Mouse (Mus musculus): ENCODE measurements around the gene Bhmt. TPM values are rescaled to one million over a fixed set of nuclear protein-coding genes. Genes with fewer than 3 reads are reported as not detected.
"Not testable (repeated sequence)": the region's sequence is repeated elsewhere in the genome, so short reads cannot be mapped to it uniquely, and the experiment has no call there.

Bhmt gene
- polyA plus RNA-seq, 1 experiment = 0.08 TPM

- Histone ChIP-seq H3K27me3 (ENCODE audit: control insufficient read depth, insufficient read depth, low read length) (no peaks in the 10 kb centered on the region), H3K4me3 (ENCODE audit: low read depth, low read length) (no peak overlapping the region), H3K27ac (ENCODE audit: insufficient read depth, low read depth, low read length) (no peak overlapping the region), H3K4me1 (ENCODE audit: control insufficient read depth, insufficient read depth, insufficient read length, low read length) (peaks cover 9% of the 10 kb centered on the region; the same call in 1 of the 2 replicates), H3K36me3 (ENCODE audit: control insufficient read depth, insufficient read depth, low read length) (no peaks in the 10 kb centered on the region)
- 84% methylated on average over 2 of the region's 2 CpGs for WGBS
- TF ChIP-seq POLR2A (IDR thresholded peaks at IDR 0.05; ENCODE audit: low read depth, low read length) = no peak
- TF ChIP-seq CTCF (IDR thresholded peaks at IDR 0.05; ENCODE audit: extremely low read depth, insufficient read length, insufficient replicate concordance, low read depth, low read length) = no peak
These were observed 29.3 kb downstream of the Bhmt start for GRCm38 (mm10) chr13:93608476-93608875.

GRCm38 (mm10) chr13:93607701-93608100, 30.1 kb downstream of the Bhmt start:
- Histone ChIP-seq H3K36me3 (ENCODE audit: control insufficient read depth, insufficient read depth, low read length) (no peaks in the 10 kb centered on the region), H3K4me1 (ENCODE audit: control insufficient read depth, insufficient read depth, insufficient read length, low read length) (peaks cover 9% of the 10 kb centered on the region; the same call in 1 of the 2 replicates), H3K27me3 (ENCODE audit: control insufficient read depth, insufficient read depth, low read length) (no peaks in the 10 kb centered on the region), H3K27ac (ENCODE audit: insufficient read depth, low read depth, low read length) (no peak overlapping the region), H3K4me3 (ENCODE audit: low read depth, low read length) (no peak overlapping the region)
- 93% methylated on average over 3 of the region's 3 CpGs for WGBS
- TF ChIP-seq CTCF (IDR thresholded peaks at IDR 0.05; ENCODE audit: extremely low read depth, insufficient read length, insufficient replicate concordance, low read depth, low read length) = no peak
- no peak for TF ChIP-seq POLR2A (IDR thresholded peaks at IDR 0.05; ENCODE audit: low read depth, low read length)

- Histone ChIP-seq H3K27me3 (ENCODE audit: control insufficient read depth, insufficient read depth, low read length) (no peaks in the 10 kb centered on the region), H3K4me3 (ENCODE audit: low read depth, low read length) (no peak overlapping the region), H3K4me1 (ENCODE audit: control insufficient read depth, insufficient read depth, insufficient read length, low read length) (peaks cover 7% of the 10 kb centered on the region; the same call in 1 of the 2 replicates), H3K36me3 (ENCODE audit: control insufficient read depth, insufficient read depth, low read length) (no peaks in the 10 kb centered on the region), H3K27ac (ENCODE audit: insufficient read depth, low read depth, low read length) (peak overlapping the region; percentile 59)
- TF ChIP-seq POLR2A (IDR thresholded peaks at IDR 0.05; ENCODE audit: low read depth, low read length) (no peak), CTCF (IDR thresholded peaks at IDR 0.05; ENCODE audit: extremely low read depth, insufficient read length, insufficient replicate concordance, low read depth, low read length) (no peak)
- 32% methylated on average over 13 of the region's 13 CpGs for WGBS
These were observed 30.7 kb downstream of the Bhmt start for GRCm38 (mm10) chr13:93606868-93607578.

- H3K4me1 ChIP-seq (ENCODE audit: control insufficient read depth, insufficient read depth, insufficient read length, low read length) = peaks cover 7% of the 10 kb centered on the region; the same call in 1 of the 2 replicates
- H3K27ac ChIP-seq (ENCODE audit: insufficient read depth, low read depth, low read length) = no peak overlapping the region
- no peaks in the 10 kb centered on the region for H3K36me3 ChIP-seq (ENCODE audit: control insufficient read depth, insufficient read depth, low read length)
- no peak overlapping the region for H3K4me3 ChIP-seq (ENCODE audit: low read depth, low read length)
- no peaks in the 10 kb centered on the region for H3K27me3 ChIP-seq (ENCODE audit: control insufficient read depth, insufficient read depth, low read length)
- WGBS = 90% methylated on average over 4 of the region's 4 CpGs
- no peak for TF ChIP-seq POLR2A (IDR thresholded peaks at IDR 0.05; ENCODE audit: low read depth, low read length)
- no peak for TF ChIP-seq CTCF (IDR thresholded peaks at IDR 0.05; ENCODE audit: extremely low read depth, insufficient read length, insufficient replicate concordance, low read depth, low read length)
These were observed 33.1 kb downstream of the Bhmt start for GRCm38 (mm10) chr13:93604698-93605097.

- Histone ChIP-seq H3K4me3 (ENCODE audit: low read depth, low read length) (no peak overlapping the region), H3K4me1 (ENCODE audit: control insufficient read depth, insufficient read depth, insufficient read length, low read length) (peaks cover 3% of the 10 kb centered on the region; the same call in 1 of the 2 replicates), H3K36me3 (ENCODE audit: control insufficient read depth, insufficient read depth, low read length) (no peaks in the 10 kb centered on the region), H3K27me3 (ENCODE audit: control insufficient read depth, insufficient read depth, low read length) (no peaks in the 10 kb centered on the region), H3K27ac (ENCODE audit: insufficient read depth, low read depth, low read length) (no peak overlapping the region)
- 57% methylated on average over 11 of the region's 11 CpGs for WGBS
- TF ChIP-seq CTCF (IDR thresholded peaks at IDR 0.05; ENCODE audit: extremely low read depth, insufficient read length, insufficient replicate concordance, low read depth, low read length) = no peak
- TF ChIP-seq POLR2A (IDR thresholded peaks at IDR 0.05; ENCODE audit: low read depth, low read length) = no peak
These were observed 36.2 kb downstream of the Bhmt start for GRCm38 (mm10) chr13:93601527-93601926.

- Histone ChIP-seq H3K27me3 (ENCODE audit: control insufficient read depth, insufficient read depth, low read length) (no peaks in the 10 kb centered on the region), H3K4me1 (ENCODE audit: control insufficient read depth, insufficient read depth, insufficient read length, low read length) (peaks cover 3% of the 10 kb centered on the region; the same call in 1 of the 2 replicates), H3K27ac (ENCODE audit: insufficient read depth, low read depth, low read length) (peak overlapping the region; percentile 11; the same call in 1 of the 2 replicates), H3K36me3 (ENCODE audit: control insufficient read depth, insufficient read depth, low read length) (no peaks in the 10 kb centered on the region), H3K4me3 (ENCODE audit: low read depth, low read length) (no peak overlapping the region)
- 47% methylated on average over 2 of the region's 2 CpGs for WGBS
- TF ChIP-seq CTCF (IDR thresholded peaks at IDR 0.05; ENCODE audit: extremely low read depth, insufficient read length, insufficient replicate concordance, low read depth, low read length) (no peak), POLR2A (IDR thresholded peaks at IDR 0.05; ENCODE audit: low read depth, low read length) (no peak)
These were observed 44.6 kb downstream of the Bhmt start for GRCm38 (mm10) chr13:93593040-93593699.

- H3K36me3 ChIP-seq (ENCODE audit: control insufficient read depth, insufficient read depth, low read length); H3K27me3 ChIP-seq (ENCODE audit: control insufficient read depth, insufficient read depth, low read length); H3K4me1 ChIP-seq (ENCODE audit: control insufficient read depth, insufficient read depth, insufficient read length, low read length); H3K27ac ChIP-seq (ENCODE audit: insufficient read depth, low read depth, low read length); H3K4me3 ChIP-seq (ENCODE audit: low read depth, low read length): not testable (repeated sequence)
- WGBS = 81% methylated on average over 9 of the region's 9 CpGs
These were observed 55.2 kb downstream of the Bhmt start for GRCm38 (mm10) chr13:93582526-93582925.

All from small intestine, adult 2 months (tissue).